ENCODE assay signal across 8 mouse cellular contexts in genomic region chr6:91156554-91157236, GRCm38 (mm10). TPM values are rescaled to one million over a fixed set of nuclear protein-coding genes. Genes with fewer than 3 reads are reported as not detected.
A peak's percentile ranks its signal among the peaks of the same experiment; 100 is the strongest.
DNase-seq lines count a peak whose midpoint lies in the region; ATAC-seq lines count a peak whose summit lies in the region.

Hdac11 (plus strand) TSS chr6:91156665.

- ATAC-seq in megakaryocyte progenitor cell, adult 5-6 weeks (replicated peaks; ENCODE audit: poor library complexity): peak; percentile 93

- DNase-seq in adipocyte (ENCODE audit: low spot score): peak; percentile 67
- peak; percentile 96 for DNase-seq in embryo, embryonic 10 days (ENCODE audit: low spot score)
- DNase-seq in gastrocnemius, postnatal 10 days: peak; percentile 84
- peak; percentile 70 for DNase-seq in induced T-regulatory cell, adult 2 months (ENCODE audit: low read depth)
- DNase-seq in left cerebral cortex, adult 9 months (ENCODE audit: low spot score in 2 of 2): peak; percentile 88 to 95
- peak; percentile 89 for DNase-seq in right cerebral cortex, postnatal 14 days
- DNase-seq in urinary bladder, postnatal 36 days (ENCODE audit: low spot score in 2 of 2): peak; percentile 78 to 88

RNA-seq across cellular contexts. Expression of gene Hdac11, which starts in this region (rescaled TPM):
- 10 to 100 TPM; 14.1 to 17.2 TPM for total RNA-seq in gastrocnemius, postnatal 10 days (2021)
- 0.77 and 1.1 TPM in 2 replicates for total RNA-seq in megakaryocyte progenitor cell, adult 5-6 weeks (2015)
- total RNA-seq in megakaryocyte progenitor cell, adult 5-6 weeks (2017): 1.2 and 1.4 TPM in 2 replicates

Comparison
In these comparisons a context has a peak if more than half of its experiments do, and no peak if none do; other contexts are left out.
1. Peak in every context shown above with its lines: DNase-seq and ATAC-seq.
2. RNA of gene Hdac11 (total RNA-seq): 14.1 to 17.2 TPM in gastrocnemius, postnatal 10 days; 0.77 to 1.4 TPM in megakaryocyte progenitor cell, adult 5-6 weeks; every median in the first group is over 4 times any median in the second.